Mouse (Mus musculus): ENCODE measurements around the gene Men1. TPM values are rescaled to one million over a fixed set of nuclear protein-coding genes. Genes with fewer than 3 reads are reported as not detected.

Gene Men1
- polyA plus RNA-seq, 1 experiment from 2014 or later = 46.9 TPM

DNA sequence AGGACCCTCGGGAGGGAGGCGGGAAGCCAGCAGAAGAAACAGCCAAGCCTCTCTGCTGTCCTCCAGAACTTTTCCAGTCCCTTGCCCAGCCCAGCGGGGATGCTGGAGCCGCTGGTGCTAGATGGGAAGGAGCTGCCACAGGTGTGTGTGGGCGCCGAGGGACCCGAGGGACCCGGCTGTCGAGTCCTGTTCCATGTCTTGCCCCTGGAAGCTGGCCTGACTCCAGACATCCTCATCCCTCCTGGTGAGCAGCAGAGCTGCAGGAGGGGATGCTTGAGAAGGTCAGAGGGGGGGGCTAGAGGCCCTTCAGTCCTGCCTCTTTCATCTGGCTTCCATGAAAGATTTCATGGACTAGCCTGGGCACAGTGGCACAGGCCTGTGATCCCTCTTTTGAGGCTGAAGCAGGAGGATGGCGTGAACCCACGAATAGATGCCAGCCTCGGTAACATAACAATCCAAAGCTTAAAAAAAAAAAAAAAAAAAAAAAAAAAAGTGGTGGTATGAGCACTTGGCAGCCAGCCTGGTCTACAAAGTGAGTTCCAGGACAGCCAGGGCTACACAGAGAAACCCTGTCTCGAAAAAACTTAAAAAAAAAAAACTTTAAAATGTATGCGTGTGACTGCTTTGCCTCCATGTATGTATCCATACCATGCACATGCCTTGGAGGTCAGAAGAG lies 16.8 kb downstream of the Men1 start:
- H3K27ac ChIP-seq (replicated peaks) = no peak overlapping the region
- no peak overlapping the region for H3K4me2 ChIP-seq
- H3K27me3 ChIP-seq (replicated peaks) = no peaks in the 10 kb centered on the region
- peaks cover 41% of the 10 kb centered on the region for H3K4me1 ChIP-seq
- H3K4me3 ChIP-seq = no peak overlapping the region
- H3K36me3 ChIP-seq = peaks cover 45% of the 10 kb centered on the region
- no peak for ATAC-seq (ENCODE audit: extremely low read depth, insufficient number of reproducible peaks, low FRiP score, low TSS enrichment)
- H3K9ac ChIP-seq = no peak overlapping the region
- no peaks in the 10 kb centered on the region for H3K9me3 ChIP-seq
- 47% methylated on average over 14 of the region's 14 CpGs for WGBS

DNA sequence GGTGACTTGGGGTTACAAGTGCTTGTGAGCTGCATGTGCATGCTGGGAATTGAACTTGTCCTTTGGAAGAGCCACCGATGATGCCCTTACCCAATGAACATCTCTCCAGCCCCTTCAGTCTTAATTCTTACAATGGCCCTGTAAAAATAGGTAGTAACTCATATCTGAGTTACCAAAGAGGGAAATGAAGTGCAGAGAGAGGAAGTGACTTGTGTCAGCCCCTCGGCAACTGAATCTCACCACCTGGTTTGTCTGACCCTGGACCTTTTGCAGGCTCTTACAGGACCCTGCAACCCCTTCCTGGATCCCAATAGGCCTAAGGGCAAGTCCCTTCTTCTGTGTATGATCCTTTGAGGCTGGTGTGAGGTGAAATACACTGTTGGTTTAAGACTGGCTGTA lies 17.3 kb downstream of the Men1 start:
- Histone ChIP-seq H3K36me3 (peaks cover 39% of the 10 kb centered on the region), H3K4me2 (no peak overlapping the region), H3K9me3 (no peaks in the 10 kb centered on the region), H3K9ac (no peak overlapping the region), H3K27ac (replicated peaks) (no peak overlapping the region), H3K4me1 (peaks cover 41% of the 10 kb centered on the region), H3K27me3 (replicated peaks) (no peaks in the 10 kb centered on the region), H3K4me3 (no peak overlapping the region)
- 79% methylated on average over 2 of the region's 2 CpGs for WGBS
- no peak for ATAC-seq (ENCODE audit: extremely low read depth, insufficient number of reproducible peaks, low FRiP score, low TSS enrichment)

DNA sequence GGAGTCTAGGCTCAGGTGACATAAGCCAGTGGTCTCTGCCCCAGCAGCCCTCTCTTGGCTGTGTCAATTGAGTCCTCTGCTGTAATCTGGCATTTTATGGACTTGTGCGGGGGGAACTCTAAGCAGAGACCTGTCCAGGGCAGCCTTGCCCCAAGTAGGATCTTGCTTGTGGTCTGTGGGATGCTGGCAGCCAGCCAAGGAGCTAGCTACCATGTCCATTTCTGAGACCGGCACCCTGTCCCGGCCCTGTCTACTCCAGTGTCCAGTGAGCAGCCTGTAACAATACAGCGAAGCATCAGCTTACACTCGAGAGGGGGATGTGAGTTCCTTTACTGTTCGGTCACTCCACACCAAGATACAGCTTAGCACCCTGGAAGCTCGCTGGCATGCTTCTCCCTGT lies 19.3 kb downstream of the Men1 start:
- Histone ChIP-seq H3K27me3 (replicated peaks) (no peaks in the 10 kb centered on the region), H3K36me3 (peaks cover 32% of the 10 kb centered on the region), H3K9ac (no peak overlapping the region), H3K4me1 (peaks cover 26% of the 10 kb centered on the region), H3K9me3 (no peaks in the 10 kb centered on the region), H3K4me3 (no peak overlapping the region), H3K27ac (replicated peaks) (no peak overlapping the region), H3K4me2 (no peak overlapping the region)
- ATAC-seq (ENCODE audit: extremely low read depth, insufficient number of reproducible peaks, low FRiP score, low TSS enrichment) = no peak
- 70% methylated on average over 7 of the region's 7 CpGs for WGBS

DNA sequence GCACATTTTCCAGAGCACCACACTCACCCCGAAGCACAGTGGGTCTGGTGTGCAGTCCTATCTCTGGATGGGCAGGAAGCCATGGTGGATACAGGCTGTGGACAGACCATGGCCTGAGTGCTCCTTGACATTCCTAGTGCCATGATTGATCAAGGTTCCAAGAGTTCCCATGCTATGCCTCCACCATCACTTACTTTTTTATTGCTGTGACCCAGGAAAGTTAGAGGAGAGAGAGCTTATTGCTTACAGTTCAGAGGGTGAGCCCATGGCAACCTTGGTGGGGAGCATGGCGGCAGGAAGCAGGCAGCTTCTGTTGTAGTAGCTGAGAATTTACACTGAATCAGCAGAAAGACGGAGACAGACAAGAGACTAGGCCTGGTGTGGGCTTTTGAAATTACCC lies 26.5 kb downstream of the Men1 start:
- peaks cover 35% of the 10 kb centered on the region for H3K36me3 ChIP-seq
- H3K4me2 ChIP-seq = no peak overlapping the region
- H3K27me3 ChIP-seq (replicated peaks) = no peaks in the 10 kb centered on the region
- H3K27ac ChIP-seq (replicated peaks) = no peak overlapping the region
- no peak for ATAC-seq (ENCODE audit: extremely low read depth, insufficient number of reproducible peaks, low FRiP score, low TSS enrichment)
- H3K4me1 ChIP-seq = peaks cover 23% of the 10 kb centered on the region
- H3K4me3 ChIP-seq = no peak overlapping the region
- H3K9me3 ChIP-seq = no peaks in the 10 kb centered on the region
- no peak overlapping the region for H3K9ac ChIP-seq
- WGBS = 84% methylated on average over 3 of the region's 3 CpGs

DNA sequence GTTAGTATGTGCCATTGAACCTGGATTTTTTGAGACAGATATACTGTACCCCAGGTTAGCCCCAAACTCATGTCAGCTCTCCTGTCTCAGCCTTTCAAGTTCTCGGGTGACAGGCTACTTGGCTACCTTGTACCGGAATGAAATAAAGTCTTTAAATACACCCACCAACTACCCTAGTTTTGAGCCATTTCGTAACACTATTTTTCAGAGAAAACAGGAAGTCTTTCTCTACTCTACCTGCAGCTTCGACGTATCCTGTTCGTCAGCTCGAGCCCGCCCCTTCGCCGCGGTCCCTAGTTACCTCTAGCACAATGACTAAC lies 28.3 kb downstream of the Men1 start:
- 1% methylated on average over 11 of the region's 11 CpGs for WGBS
- no peak for ATAC-seq (ENCODE audit: extremely low read depth, insufficient number of reproducible peaks, low FRiP score, low TSS enrichment)
- H3K9ac ChIP-seq = peak overlapping the region; percentile 79
- no peaks in the 10 kb centered on the region for H3K9me3 ChIP-seq
- H3K27ac ChIP-seq (replicated peaks) = peak overlapping the region; percentile 81
- peak overlapping the region; percentile 100 for H3K4me3 ChIP-seq
- no peaks in the 10 kb centered on the region for H3K27me3 ChIP-seq (replicated peaks)
- H3K4me1 ChIP-seq = peaks cover 39% of the 10 kb centered on the region
- peak overlapping the region; percentile 85 for H3K4me2 ChIP-seq
- peaks cover 53% of the 10 kb centered on the region for H3K36me3 ChIP-seq

DNA sequence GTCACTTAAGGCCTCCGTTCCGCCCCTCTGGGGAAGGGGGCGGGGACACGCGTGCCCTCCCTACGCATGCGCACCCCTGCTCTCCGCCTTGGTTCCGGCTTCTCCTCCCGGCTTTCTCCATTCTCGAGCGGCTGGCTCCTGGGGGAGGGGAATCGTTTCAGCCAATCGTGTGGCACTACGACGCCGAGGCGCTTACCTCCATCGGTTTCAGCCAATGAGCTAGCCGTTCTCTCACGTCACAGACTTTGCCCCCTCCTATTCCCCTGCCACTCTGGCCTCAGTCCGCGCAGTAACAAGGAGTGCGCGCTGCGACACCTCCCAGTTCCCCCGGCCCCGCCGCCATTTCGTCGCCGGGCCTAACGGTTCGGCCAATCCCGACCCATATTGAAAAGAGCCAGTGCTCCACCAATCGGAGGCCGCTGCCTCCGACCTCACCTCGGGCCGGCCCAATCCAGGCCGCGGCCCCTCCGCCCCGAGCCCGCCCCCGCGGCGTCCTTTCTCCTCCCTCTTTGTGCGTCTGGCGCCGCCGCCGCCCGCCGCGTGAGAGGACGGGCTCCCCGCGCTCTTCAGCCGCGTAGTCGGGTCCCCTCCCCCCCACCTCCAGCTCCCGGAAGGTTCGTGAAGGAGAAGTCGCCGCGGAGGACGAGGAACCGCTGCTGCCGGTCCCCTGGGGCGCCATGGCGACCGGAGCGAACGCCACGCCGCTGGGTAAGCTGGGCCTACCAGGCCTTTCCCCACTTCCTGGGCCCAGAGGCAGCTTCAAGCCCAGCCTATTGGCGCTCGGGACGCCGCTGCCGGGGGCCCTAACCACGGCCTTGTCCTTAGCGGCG lies 28.8 kb downstream of the Men1 start, which contains the start of gene Sf1:
Gene Sf1 (plus strand): TSS at position 280 of the 830 bp plus-strand sequence.
- peaks cover 57% of the 10 kb centered on the region for H3K36me3 ChIP-seq
- H3K27me3 ChIP-seq (replicated peaks) = no peaks in the 10 kb centered on the region
- peak within 1 kb of the TSS; percentile 99 for H3K27ac ChIP-seq (replicated peaks)
- peak within 1 kb of the TSS; percentile 85 for H3K4me2 ChIP-seq
- peak within 1 kb of the TSS; percentile 100 for H3K9ac ChIP-seq
- peak within 1 kb of the TSS; percentile 100 for H3K4me3 ChIP-seq
- peak; percentile 91 for ATAC-seq (ENCODE audit: extremely low read depth, insufficient number of reproducible peaks, low FRiP score, low TSS enrichment)
- H3K9me3 ChIP-seq = no peaks in the 10 kb centered on the region
- H3K4me1 ChIP-seq = peaks cover 44% of the 10 kb centered on the region
- under 1% methylated on average over 76 of the region's 85 CpGs for WGBS

DNA sequence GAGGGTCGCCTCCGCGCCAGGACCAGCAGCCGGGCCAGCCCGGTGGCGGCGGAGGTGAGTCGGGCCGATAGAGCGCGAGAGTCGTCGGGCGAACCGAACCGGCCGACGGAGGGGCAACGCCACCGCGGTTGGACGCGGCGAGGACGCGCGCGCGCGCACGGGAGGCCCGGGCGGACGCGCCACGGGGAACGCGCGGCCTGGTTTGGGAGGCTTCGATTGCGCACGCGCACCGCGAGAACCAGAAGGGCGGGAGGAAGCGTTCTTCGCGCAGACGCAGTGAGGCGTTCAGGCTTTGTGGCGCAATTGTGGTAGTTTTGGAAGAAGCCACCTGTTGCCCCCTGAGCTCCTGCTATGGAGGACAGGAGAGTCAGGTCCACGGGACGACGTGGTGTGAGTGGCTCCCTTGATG lies 29.5 kb downstream of the Men1 start:
- no peak for ATAC-seq (ENCODE audit: extremely low read depth, insufficient number of reproducible peaks, low FRiP score, low TSS enrichment)
- Histone ChIP-seq H3K9me3 (no peaks in the 10 kb centered on the region), H3K27ac (replicated peaks) (peak overlapping the region; percentile 99), H3K4me2 (peak overlapping the region; percentile 85), H3K4me3 (peak overlapping the region; percentile 100), H3K36me3 (peaks cover 60% of the 10 kb centered on the region), H3K27me3 (replicated peaks) (no peaks in the 10 kb centered on the region), H3K4me1 (peaks cover 48% of the 10 kb centered on the region), H3K9ac (peak overlapping the region; percentile 100)
- WGBS = under 1% methylated on average over 55 of the region's 55 CpGs

DNA sequence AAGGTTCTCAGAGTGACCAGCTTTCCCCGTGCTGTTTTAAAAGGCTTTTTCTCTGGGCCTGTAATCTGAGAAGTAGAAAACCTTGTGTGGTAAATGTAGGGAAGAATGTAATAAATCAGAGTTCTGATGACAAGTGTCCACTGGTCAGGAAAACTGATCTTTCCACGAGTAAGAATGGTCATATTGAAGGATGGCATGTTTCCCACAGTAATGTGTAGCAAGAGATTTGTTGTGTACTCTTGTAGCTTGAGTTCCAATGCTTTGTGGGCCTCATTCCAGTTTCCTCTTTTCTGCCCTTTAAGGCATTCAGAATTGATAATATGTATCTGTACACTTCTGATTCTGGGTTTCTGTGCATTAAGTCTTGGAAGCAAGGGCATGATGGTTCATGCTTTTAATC lies 30.1 kb downstream of the Men1 start:
- peak overlapping the region; percentile 100 for H3K4me3 ChIP-seq
- no peaks in the 10 kb centered on the region for H3K9me3 ChIP-seq
- H3K27ac ChIP-seq (replicated peaks) = peak overlapping the region; percentile 99
- ATAC-seq (ENCODE audit: extremely low read depth, insufficient number of reproducible peaks, low FRiP score, low TSS enrichment) = no peak
- WGBS = 3% methylated on average over 2 of the region's 2 CpGs
- peaks cover 65% of the 10 kb centered on the region for H3K36me3 ChIP-seq
- H3K4me1 ChIP-seq = peaks cover 48% of the 10 kb centered on the region
- H3K9ac ChIP-seq = peak overlapping the region; percentile 100
- no peaks in the 10 kb centered on the region for H3K27me3 ChIP-seq (replicated peaks)
- H3K4me2 ChIP-seq = peak overlapping the region; percentile 85

GRCm38 (mm10) chr19:6370175-6370574 lies 35.4 kb downstream of the Men1 start:
- no peak for ATAC-seq (ENCODE audit: extremely low read depth, insufficient number of reproducible peaks, low FRiP score, low TSS enrichment)
- 82% methylated on average over 2 of the region's 2 CpGs for WGBS

GRCm38 (mm10) chr19:6372433-6372832 lies 37.7 kb downstream of the Men1 start:
- Histone ChIP-seq H3K27ac (replicated peaks) (no peak overlapping the region), H3K27me3 (replicated peaks) (no peaks in the 10 kb centered on the region), H3K4me2 (no peak overlapping the region), H3K9ac (no peak overlapping the region), H3K36me3 (peaks cover 100% of the 10 kb centered on the region), H3K4me1 (peaks cover 35% of the 10 kb centered on the region), H3K9me3 (no peaks in the 10 kb centered on the region), H3K4me3 (no peak overlapping the region)
- no peak for ATAC-seq (ENCODE audit: extremely low read depth, insufficient number of reproducible peaks, low FRiP score, low TSS enrichment)
- WGBS = 83% methylated on average over 3 of the region's 3 CpGs

More at GRCm38 (mm10) chr19:6370175-6370574, 35.4 kb downstream of the Men1 start:
- peaks cover 44% of the 10 kb centered on the region for H3K4me1 ChIP-seq
- no peak overlapping the region for H3K9ac ChIP-seq
- no peak overlapping the region for H3K4me2 ChIP-seq
- H3K9me3 ChIP-seq = no peaks in the 10 kb centered on the region
- no peaks in the 10 kb centered on the region for H3K27me3 ChIP-seq (replicated peaks)
- H3K36me3 ChIP-seq = peaks cover 100% of the 10 kb centered on the region
- no peak overlapping the region for H3K4me3 ChIP-seq
- no peak overlapping the region for H3K27ac ChIP-seq (replicated peaks)

GRCm38 (mm10) chr19:6373539-6374400 lies 39.0 kb downstream of the Men1 start:
- peaks cover 29% of the 10 kb centered on the region for H3K4me1 ChIP-seq
- H3K4me2 ChIP-seq = no peak overlapping the region
- WGBS = 56% methylated on average over 12 of the region's 12 CpGs
- H3K9ac ChIP-seq = 0 out of 2 replicates have a peak overlapping the region, but pooled peaks have one; percentile 17
- H3K4me3 ChIP-seq = no peak overlapping the region
- no peaks in the 10 kb centered on the region for H3K9me3 ChIP-seq
- ATAC-seq (ENCODE audit: extremely low read depth, insufficient number of reproducible peaks, low FRiP score, low TSS enrichment) = 0 out of 2 replicates have a peak, but pooled peaks have one; percentile 27
- H3K36me3 ChIP-seq = peaks cover 100% of the 10 kb centered on the region
- H3K27me3 ChIP-seq (replicated peaks) = no peaks in the 10 kb centered on the region
- H3K27ac ChIP-seq (replicated peaks) = peak overlapping the region; percentile 61

Measured in heart, embryonic 13.5 days (tissue).